Mouse (Mus musculus) forebrain, embryonic 11.5 days (tissue): Measurements from ENCODE around the gene Mllt3. TPM values are rescaled to one million over a fixed set of nuclear protein-coding genes. Genes with fewer than 3 reads are reported as not detected.

Experiments
- ATAC-seq: fragments of 200-750 bp; cut with Nextera tagmentation; replicated peaks from 2 replicates; pipeline ENCODE4 v1.8.0; 2017; ENCODE audit warnings: moderate TSS enrichment; ENCODE audit not compliant: low FRiP score
- DNase-seq: peaks from one replicate; pipeline ENCODE4 v3.0.0-alpha.2; 2017; ENCODE audit warnings: low spot score
- H3K27ac ChIP-seq: fragments of 300-500 bp; sonication (generic); 2 replicates; pipeline ENCODE4 v1.5.1; 2014; ENCODE audit warnings: low read depth, low read length
- H3K27me3 ChIP-seq: fragments of 300-500 bp; sonication (generic); 2 replicates; pipeline ENCODE4 v1.6.1; 2014; ENCODE audit warnings: mild to moderate bottlenecking, low read length, mixed read lengths; ENCODE audit not compliant: control insufficient read depth, insufficient read depth
- H3K36me3 ChIP-seq: fragments of 300-500 bp; sonication (generic); 2 replicates; pipeline ENCODE4 v1.6.1; 2014; ENCODE audit warnings: mild to moderate bottlenecking, low read length, moderate library complexity, mixed read lengths; ENCODE audit not compliant: control insufficient read depth, insufficient read depth
- H3K4me1 ChIP-seq: fragments of 300-500 bp; sonication (generic); replicated peaks from 2 replicates; pipeline ENCODE4 v1.6.1; 2014; ENCODE audit warnings: low read length, mixed read lengths; ENCODE audit not compliant: control insufficient read depth, insufficient read depth
- H3K4me2 ChIP-seq: fragments of 300-500 bp; sonication (generic); 2 replicates; pipeline ENCODE4 v1.6.1; 2014; ENCODE audit warnings: low read depth, mild to moderate bottlenecking, low read length, moderate library complexity, mixed read lengths; ENCODE audit not compliant: severe bottlenecking
- H3K4me3 ChIP-seq: fragments of 300-500 bp; sonication (generic); 2 replicates; pipeline ENCODE4 v1.5.1; 2014; ENCODE audit warnings: low read depth, low read length
- H3K9ac ChIP-seq: fragments of 300-500 bp; sonication (generic); 2 replicates; pipeline ENCODE4 v1.6.1; 2014; ENCODE audit warnings: low read length
- H3K9me3 ChIP-seq: fragments of 300-500 bp; sonication (generic); 2 replicates; pipeline ENCODE4 v1.6.1; 2016; ENCODE audit warnings: low read length, mixed read lengths; ENCODE audit not compliant: control insufficient read depth
- WGBS: fragments of 180-500 bp; shearing (Covaris S2); extraction: QIAGEN DNeasy Blood & Tissue Kit; methylation state at CpG from one replicate; pipeline ENCODE4 v1.1.7; 2014; 5-methylcytosine and 5-hydroxymethylcytosine counted together
- polyA plus RNA-seq: library from polyadenylated mRNA; unstranded; fragments of >200 nt; fragmentation: Nextera tagmentation; extraction: Ambion mirVana; gene quantifications from 2 replicates; pipeline ENCODE4 v1.2.1, GENCODE M21; 2014

Mllt3 gene
- polyA plus RNA-seq, 1 experiment from 2014 or later, result 70.8 TPM

- Histone ChIP-seq H3K36me3 (no peaks in the 10 kb centered on the region), H3K4me2 (no peak overlapping the region), H3K4me1 (0 out of 2 replicates have a peak, but pooled peaks cover 2% of the 10 kb centered on the region), H3K27me3 (no peaks in the 10 kb centered on the region), H3K9ac (no peak overlapping the region), H3K9me3 (no peaks in the 10 kb centered on the region), H3K27ac (no peak overlapping the region), H3K4me3 (no peak overlapping the region)
- DNase-seq (no peak), ATAC-seq (no peak)
- WGBS, result 82% methylated on average over 6 of the region's 6 CpGs
These were observed 309.7 kb downstream of the Mllt3 start for GRCm38 (mm10) chr4:87723448-87723847.

Other genes starting within 250 kb of the Mllt3 start
- gene Focad, start 61.3 kb upstream of the Mllt3 start, polyA plus RNA-seq, result 17.7 and 18.2 TPM in 2 replicates